Mouse (Mus musculus) forebrain, embryonic 10.5 days (tissue): ENCODE measurements around the gene Glrx5. TPM values are rescaled to one million over a fixed set of nuclear protein-coding genes. Genes with fewer than 3 reads are reported as not detected.
A peak's percentile ranks its signal among the peaks of the same experiment; 100 is the strongest.

Source experiments
- DNase-seq: peaks from one replicate; pipeline ENCODE4 v3.0.0-alpha.2; 2017; ENCODE audit warnings: low spot score; ENCODE audit errors: extremely low spot score
- H3K27ac ChIP-seq: fragments of 300-500 bp; sonication (generic); 2 replicates; pipeline ENCODE4 v1.5.1; 2016; ENCODE audit warnings: mild to moderate bottlenecking
- H3K27me3 ChIP-seq: fragments of 300-500 bp; sonication (generic); 2 replicates; pipeline ENCODE4 v1.6.1; 2016; ENCODE audit warnings: mild to moderate bottlenecking; ENCODE audit not compliant: poor library complexity, severe bottlenecking
- H3K36me3 ChIP-seq: fragments of 300-500 bp; sonication (generic); replicated peaks from 2 replicates; pipeline ENCODE4 v1.6.1; 2016; ENCODE audit warnings: mild to moderate bottlenecking, moderate library complexity
- H3K4me1 ChIP-seq: fragments of 300-500 bp; sonication (generic); 2 replicates; pipeline ENCODE4 v1.6.1; 2016
- H3K4me3 ChIP-seq: fragments of 300-500 bp; sonication (generic); 2 replicates; pipeline ENCODE4 v1.5.1; 2016; ENCODE audit warnings: mild to moderate bottlenecking, moderate library complexity
- H3K9me3 ChIP-seq: fragments of 300-500 bp; sonication (generic); 2 replicates; pipeline ENCODE4 v1.6.1; 2016; ENCODE audit warnings: mild to moderate bottlenecking, moderate library complexity
- WGBS: fragments of 180-500 bp; shearing (Covaris S2); methylation state at CpG from one replicate; pipeline ENCODE4 v1.1.7; 2016; 5-methylcytosine and 5-hydroxymethylcytosine counted together
- polyA plus RNA-seq: library from polyadenylated mRNA; unstranded; fragments of >200 nt; fragmentation: Nextera tagmentation; extraction: Ambion mirVana; gene quantifications from 2 replicates; pipeline ENCODE4 v1.2.1, GENCODE M21; 2016

The Glrx5 gene
- 234 and 235 TPM in 2 replicates for polyA plus RNA-seq

- peak within 1 kb of the TSS; percentile 89 for H3K27ac ChIP-seq
- WGBS = under 1% methylated on average over 72 of the region's 72 CpGs
- peaks cover 36% of the 10 kb centered on the region for H3K36me3 ChIP-seq
- H3K27me3 ChIP-seq = no peaks in the 10 kb centered on the region
- DNase-seq = peak; percentile 99
- no peaks in the 10 kb centered on the region for H3K9me3 ChIP-seq
- peak within 1 kb of the TSS; percentile 90 for H3K4me3 ChIP-seq
- H3K4me1 ChIP-seq = peaks cover 41% of the 10 kb centered on the region
Observed at GRCm38 (mm10) chr12:105032147-105032831, at the start of gene Glrx5. Glrx5 (plus strand) TSS chr12:105032688.

- DNase-seq = peak; percentile 23
- H3K4me3 ChIP-seq = no peak overlapping the region
- H3K9me3 ChIP-seq = 0 out of 2 replicates have a peak, but pooled peaks cover 4% of the 10 kb centered on the region
- no peaks in the 10 kb centered on the region for H3K36me3 ChIP-seq
- peaks cover 23% of the 10 kb centered on the region for H3K4me1 ChIP-seq
- peak overlapping the region; percentile 62 for H3K27ac ChIP-seq
- 50% methylated on average over 7 of the region's 7 CpGs for WGBS
- H3K27me3 ChIP-seq = no peaks in the 10 kb centered on the region
Observed at GRCm38 (mm10) chr12:104983476-104983875, 49.0 kb upstream of the Glrx5 start.

GRCm38 (mm10) chr12:104985088-104985487 is 47.4 kb upstream of the Glrx5 start:
- Histone ChIP-seq H3K4me1 (peaks cover 15% of the 10 kb centered on the region), H3K4me3 (no peak overlapping the region), H3K27ac (no peak overlapping the region), H3K36me3 (no peaks in the 10 kb centered on the region), H3K9me3 (0 out of 2 replicates have a peak, but pooled peaks cover 4% of the 10 kb centered on the region), H3K27me3 (no peaks in the 10 kb centered on the region)
- DNase-seq = no peak
- WGBS = 77% methylated on average over 5 of the region's 5 CpGs

- Histone ChIP-seq H3K27ac (no peak overlapping the region), H3K4me3 (no peak overlapping the region), H3K4me1 (peaks cover 15% of the 10 kb centered on the region), H3K27me3 (no peaks in the 10 kb centered on the region), H3K9me3 (0 out of 2 replicates have a peak, but pooled peaks cover 4% of the 10 kb centered on the region), H3K36me3 (no peaks in the 10 kb centered on the region)
- whole genome bisulfite sequencing = 90% methylated on average over 2 of the region's 2 CpGs
- no peak for DNase-seq
Observed at GRCm38 (mm10) chr12:104986001-104986400, 46.5 kb upstream of the Glrx5 start.

GRCm38 (mm10) chr12:104986781-104987180 is 45.7 kb upstream of the Glrx5 start:
- no peak for DNase-seq
- Histone ChIP-seq H3K36me3 (no peaks in the 10 kb centered on the region), H3K27me3 (no peaks in the 10 kb centered on the region), H3K4me1 (peaks cover 15% of the 10 kb centered on the region), H3K9me3 (0 out of 2 replicates have a peak, but pooled peaks cover 4% of the 10 kb centered on the region), H3K4me3 (no peak overlapping the region), H3K27ac (no peak overlapping the region)
- WGBS = 95% methylated on average over 9 of the region's 9 CpGs

GRCm38 (mm10) chr12:104987936-104988335 is 44.6 kb upstream of the Glrx5 start:
- Histone ChIP-seq H3K4me1 (peaks cover 14% of the 10 kb centered on the region), H3K27ac (no peak overlapping the region), H3K9me3 (0 out of 2 replicates have a peak, but pooled peaks cover 4% of the 10 kb centered on the region), H3K36me3 (no peaks in the 10 kb centered on the region), H3K4me3 (no peak overlapping the region), H3K27me3 (no peaks in the 10 kb centered on the region)
- no peak for DNase-seq
- 68% methylated on average over 7 of the region's 7 CpGs for WGBS

GRCm38 (mm10) chr12:104990741-104991454 is 41.6 kb upstream of the Glrx5 start:
- H3K27ac ChIP-seq = no peak overlapping the region
- no peaks in the 10 kb centered on the region for H3K36me3 ChIP-seq
- no peaks in the 10 kb centered on the region for H3K9me3 ChIP-seq
- peaks cover 11% of the 10 kb centered on the region for H3K4me1 ChIP-seq
- 89% methylated on average over 13 of the region's 13 CpGs for WGBS
- no peak for DNase-seq
- no peak overlapping the region for H3K4me3 ChIP-seq
- H3K27me3 ChIP-seq = peaks cover 5% of the 10 kb centered on the region; the same call in 1 of the 2 replicates

- H3K9me3 ChIP-seq = no peaks in the 10 kb centered on the region
- peaks cover 5% of the 10 kb centered on the region; the same call in 1 of the 2 replicates for H3K27me3 ChIP-seq
- H3K27ac ChIP-seq = no peak overlapping the region
- H3K4me3 ChIP-seq = no peak overlapping the region
- peaks cover 11% of the 10 kb centered on the region for H3K4me1 ChIP-seq
- WGBS = 87% methylated on average over 10 of the region's 10 CpGs
- no peaks in the 10 kb centered on the region for H3K36me3 ChIP-seq
- no peak for DNase-seq
Observed at GRCm38 (mm10) chr12:104992123-104992741, 40.3 kb upstream of the Glrx5 start.

- Histone ChIP-seq H3K36me3 (no peaks in the 10 kb centered on the region), H3K9me3 (no peaks in the 10 kb centered on the region), H3K4me1 (peaks cover 11% of the 10 kb centered on the region), H3K27me3 (peaks cover 5% of the 10 kb centered on the region; the same call in 1 of the 2 replicates), H3K27ac (no peak overlapping the region), H3K4me3 (no peak overlapping the region)
- 85% methylated on average over 8 of the region's 8 CpGs for WGBS
- DNase-seq = no peak
Observed at GRCm38 (mm10) chr12:104992838-104993237, 39.6 kb upstream of the Glrx5 start.

GRCm38 (mm10) chr12:104995259-104995876 is 37.1 kb upstream of the Glrx5 start:
- Histone ChIP-seq H3K4me1 (peaks cover 21% of the 10 kb centered on the region), H3K9me3 (no peaks in the 10 kb centered on the region), H3K27ac (no peak overlapping the region), H3K36me3 (no peaks in the 10 kb centered on the region), H3K4me3 (no peak overlapping the region), H3K27me3 (peaks cover 9% of the 10 kb centered on the region; the same call in 1 of the 2 replicates)
- WGBS = 92% methylated on average over 12 of the region's 12 CpGs
- no peak for DNase-seq

GRCm38 (mm10) chr12:104996012-104996728 is 36.3 kb upstream of the Glrx5 start:
- no peaks in the 10 kb centered on the region for H3K36me3 ChIP-seq
- no peak for DNase-seq
- H3K27ac ChIP-seq = no peak overlapping the region
- 89% methylated on average over 9 of the region's 9 CpGs for WGBS
- H3K9me3 ChIP-seq = no peaks in the 10 kb centered on the region
- H3K4me3 ChIP-seq = no peak overlapping the region
- H3K27me3 ChIP-seq = peaks cover 15% of the 10 kb centered on the region; the same call in 1 of the 2 replicates
- H3K4me1 ChIP-seq = peaks cover 21% of the 10 kb centered on the region

GRCm38 (mm10) chr12:104997159-104997558 is 35.3 kb upstream of the Glrx5 start:
- H3K27me3 ChIP-seq = peaks cover 15% of the 10 kb centered on the region; the same call in 1 of the 2 replicates
- no peak for DNase-seq
- no peaks in the 10 kb centered on the region for H3K9me3 ChIP-seq
- H3K27ac ChIP-seq = no peak overlapping the region
- WGBS = 94% methylated on average over 10 of the region's 10 CpGs
- peaks cover 26% of the 10 kb centered on the region for H3K4me1 ChIP-seq
- no peaks in the 10 kb centered on the region for H3K36me3 ChIP-seq
- no peak overlapping the region for H3K4me3 ChIP-seq
